Mouse (Mus musculus): ENCODE measurements around the gene Zfand5. TPM values are rescaled to one million over a fixed set of nuclear protein-coding genes. Genes with fewer than 3 reads are reported as not detected.

Gene Zfand5
- polyA plus RNA-seq (2014; fragmentation: Illumina TruSeq; extraction: RNeasy Lipid Tissue Mini Kit (QIAGEN cat#74804); ENCODE audit: low read depth, low replicate concordance), result 101 TPM

GRCm38 (mm10) chr19:21271741-21272654 lies at the start of gene Zfand5:
Zfand5 (plus strand) TSS chr19:21272278.

Other genes starting within 250 kb of the Zfand5 start
- gene Gda, start 201.2 kb downstream of the Zfand5 start, polyA plus RNA-seq (2014; fragmentation: Illumina TruSeq; extraction: RNeasy Lipid Tissue Mini Kit (QIAGEN cat#74804); ENCODE audit: low read depth, low replicate concordance), result 20.2 TPM